Mouse (Mus musculus) olfactory bulb, adult 2 months (tissue): ENCODE data around the gene Higd2a.

Experiments used
- CTCF ChIP-seq: fragments of 200-500 bp; IDR thresholded peaks from 2 replicates; pipeline ENCODE4 v1.5.1; 2012; ENCODE audit warnings: low read depth, mild to moderate bottlenecking, low read length, moderate library complexity; ENCODE audit not compliant: insufficient read depth
- POLR2A ChIP-seq: fragments of 200-500 bp; IDR thresholded peaks from 2 replicates; pipeline ENCODE4 v1.6.1; 2012; ENCODE audit warnings: mild to moderate bottlenecking, low read depth, low read length, moderate library complexity; ENCODE audit not compliant: insufficient read depth

- no peak for TF ChIP-seq POLR2A
- no peak for TF ChIP-seq CTCF
Observed at GRCm38 (mm10) chr13:54603501-54603900, 13.5 kb downstream of the Higd2a start.
